ENCODE assay signal across 8 mouse cellular contexts in the genomic region with DNA sequence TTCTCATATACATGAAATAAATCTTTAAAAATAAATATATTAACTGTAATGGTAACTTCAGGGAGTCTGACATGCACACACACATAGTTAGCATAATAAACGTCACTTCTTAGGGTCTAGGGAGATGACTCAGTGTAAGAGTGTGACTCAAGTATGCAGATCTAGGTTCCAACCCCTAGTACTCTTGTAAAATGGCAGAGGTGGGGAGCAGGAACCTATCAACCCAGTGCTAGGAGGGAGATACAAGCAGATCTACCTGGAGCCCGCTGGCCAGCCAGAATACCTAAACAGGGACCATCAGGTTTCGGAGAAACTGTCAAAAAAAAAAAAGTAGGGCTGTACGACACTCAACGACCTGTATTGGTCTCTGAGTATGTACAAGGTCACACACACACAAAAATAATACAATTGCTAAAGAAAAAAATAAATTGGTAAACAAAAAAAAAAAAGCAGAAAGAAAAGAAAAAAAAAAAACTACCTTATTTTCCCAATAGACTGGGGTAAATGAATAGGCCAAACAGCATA. TPM values are rescaled to one million over a fixed set of nuclear protein-coding genes. Genes with fewer than 3 reads are reported as not detected.
A peak's percentile ranks its signal among the peaks of the same experiment; 100 is the strongest.
DNase-seq lines count a peak whose midpoint lies in the region; ATAC-seq and TF ChIP-seq lines count a peak whose summit lies in the region.

No protein-coding gene starts in this region.

- in situ Hi-C loops in ES-E14 (cut with MboI; ENCODE audit: low sequenced_read_pairs in 2 of 2, unreplicated experiment in 2 of 2), result no loop called here

- H3K9me3 ChIP-seq in heart, embryonic 14.5 days (ENCODE audit: control insufficient read depth, low read length), result no peaks in the 10 kb centered on the region
- no peaks in the 10 kb centered on the region for H3K9me3 ChIP-seq in ES-E14 (ENCODE audit: control insufficient read depth, insufficient read depth, low read depth, low read length)
- H3K9me3 ChIP-seq in forebrain, embryonic 14.5 days (replicated peaks; ENCODE audit: control insufficient read depth, low read length), result no peaks in the 10 kb centered on the region
- H3K9me3 ChIP-seq in liver, postnatal 0 days (ENCODE audit: low read length), result no peaks in the 10 kb centered on the region

- TF ChIP-seq CTCF in liver, postnatal 0 days (IDR thresholded peaks at IDR 0.05; ENCODE audit: low read depth), result no peak

- DNase-seq in heart, adult 18-20 months, result no peak
- no peak for DNase-seq in ES-E14 (ENCODE audit: low read depth, low spot score)
- no peak for DNase-seq in forebrain, embryonic 14.5 days (ENCODE audit: low spot score)
- DNase-seq in liver, postnatal 0 days, result no peak
- no peak for DNase-seq in frontal cortex, postnatal 36 days (ENCODE audit: low spot score in 2 of 2)
- DNase-seq in urinary bladder, adult 2 months (ENCODE audit: low spot score), result no peak

- peak overlapping the region; percentile 63 for H3K4me2 ChIP-seq in heart, embryonic 14.5 days (ENCODE audit: low read length)
- peak overlapping the region; percentile 49 for H3K4me2 ChIP-seq in forebrain, embryonic 14.5 days (ENCODE audit: low read length)
- peak overlapping the region; percentile 67 for H3K4me2 ChIP-seq in liver, postnatal 0 days (ENCODE audit: low read depth, low read length)

- peak overlapping the region in 1 of 2 experiments; percentile 87; a peak in 2 of 4 replicates for H3K27ac ChIP-seq in heart, embryonic 14.5 days (replicated peaks in 1 of 2; ENCODE audit: control insufficient read depth in 1 of 2, insufficient read depth in 1 of 2, low read depth in 2 of 2, low read length in 2 of 2)
- peak overlapping the region; percentile 48; the same call in 1 of the 2 replicates for H3K27ac ChIP-seq in ES-E14 (ENCODE audit: insufficient read depth, low read depth, low read length, poor library complexity, severe bottlenecking)
- H3K27ac ChIP-seq in forebrain, embryonic 14.5 days (ENCODE audit: low read depth, low read length), result no peak overlapping the region; the same call in 1 of the 2 replicates
- H3K27ac ChIP-seq in liver, postnatal 0 days (ENCODE audit: low read depth), result peak overlapping the region; percentile 77

- TF ChIP-seq EP300 in liver, postnatal 0 days (IDR thresholded peaks at IDR 0.05; ENCODE audit: low read depth), result no peak

- peaks cover 4 to 27% of the 10 kb centered on the region in 2 experiments for H3K4me1 ChIP-seq in heart, embryonic 14.5 days (ENCODE audit: control insufficient read depth in 2 of 2, insufficient read depth in 2 of 2, low read length in 2 of 2)
- H3K4me1 ChIP-seq in ES-E14 (ENCODE audit: control insufficient read depth in 2 of 2, insufficient read depth in 2 of 2, low read length in 2 of 2, poor library complexity in 1 of 2), result peaks cover 7 to 24% of the 10 kb centered on the region in 2 experiments
- peaks cover 12% of the 10 kb centered on the region for H3K4me1 ChIP-seq in forebrain, embryonic 14.5 days (ENCODE audit: control insufficient read depth, insufficient read depth, low read length)
- H3K4me1 ChIP-seq in liver, postnatal 0 days (ENCODE audit: insufficient read depth), result peaks cover 27% of the 10 kb centered on the region

- H3K9ac ChIP-seq in heart, embryonic 14.5 days (ENCODE audit: low read length), result peak overlapping the region; percentile 72
- H3K9ac ChIP-seq in ES-E14 (ENCODE audit: insufficient read depth, low read depth, low read length, poor library complexity, severe bottlenecking), result peak overlapping the region; percentile 63; the same call in 1 of the 2 replicates
- peak overlapping the region; percentile 60 for H3K9ac ChIP-seq in forebrain, embryonic 14.5 days (ENCODE audit: low read length)
- peak overlapping the region; percentile 60 for H3K9ac ChIP-seq in liver, postnatal 0 days (replicated peaks)

- H3K27me3 ChIP-seq in heart, embryonic 14.5 days (ENCODE audit: control insufficient read depth, insufficient read depth, low read length), result no peaks in the 10 kb centered on the region
- no peaks in the 10 kb centered on the region for H3K27me3 ChIP-seq in forebrain, embryonic 14.5 days (replicated peaks; ENCODE audit: control insufficient read depth, insufficient read depth, low read length)
- no peaks in the 10 kb centered on the region for H3K27me3 ChIP-seq in liver, postnatal 0 days (ENCODE audit: insufficient read depth, low read length)

- peak overlapping the region; percentile 79 to 83 for H3K4me3 ChIP-seq in heart, embryonic 14.5 days (ENCODE audit: control insufficient read depth in 1 of 2, insufficient read depth in 1 of 2, low read depth in 1 of 2, low read length in 2 of 2)
- H3K4me3 ChIP-seq in ES-E14 (ENCODE audit: insufficient read depth in 1 of 2, low read depth in 1 of 2, low read length in 2 of 2, poor library complexity in 1 of 2, severe bottlenecking in 1 of 2), result peak overlapping the region; percentile 88 to 94
- H3K4me3 ChIP-seq in forebrain, embryonic 14.5 days (ENCODE audit: low read depth, low read length), result peak overlapping the region; percentile 60
- H3K4me3 ChIP-seq in liver, postnatal 0 days (ENCODE audit: low read depth, low read length), result peak overlapping the region; percentile 58

- ATAC-seq in heart, embryonic 14.5 days (ENCODE audit: insufficient number of reproducible peaks, insufficient read depth, low FRiP score, low read depth), result no peak
- no peak for ATAC-seq in forebrain, embryonic 14.5 days
- no peak for ATAC-seq in liver, postnatal 0 days
- ATAC-seq in granulocyte monocyte progenitor cell, adult 5-6 weeks (replicated peaks; ENCODE audit: poor library complexity, severe bottlenecking), result no peak

- H3K36me3 ChIP-seq in heart, embryonic 14.5 days (ENCODE audit: control insufficient read depth, insufficient read depth, low read length), result peaks cover 41% of the 10 kb centered on the region
- H3K36me3 ChIP-seq in ES-E14 (ENCODE audit: control insufficient read depth, insufficient read depth, low read length, poor library complexity, severe bottlenecking), result peaks cover 24% of the 10 kb centered on the region
- peaks cover 18% of the 10 kb centered on the region; the same call in 1 of the 2 replicates for H3K36me3 ChIP-seq in forebrain, embryonic 14.5 days (ENCODE audit: control insufficient read depth, insufficient read depth, low read length)
- peaks cover 36% of the 10 kb centered on the region for H3K36me3 ChIP-seq in liver, postnatal 0 days (replicated peaks; ENCODE audit: insufficient read depth, low read length)

- 11% methylated on average over 5 of the region's 5 CpGs for WGBS in heart, embryonic 14.5 days
- WGBS in forebrain, embryonic 14.5 days, result 18% methylated on average over 5 of the region's 5 CpGs
- 8% methylated on average over 5 of the region's 5 CpGs for WGBS in liver, postnatal 0 days (ENCODE audit: insufficient replicate concordance)

RNA-seq across cellular contexts. Expression of a gene that starts 0.3 kb away (rescaled TPM):
- polyA plus RNA-seq in heart, embryonic 14.5 days (2014; fragmentation: Nextera tagmentation; extraction: Ambion mirVana), result 3.6 TPM in 2 replicates
- total RNA-seq in heart, adult 18-20 months (2021), result 10 to 100 TPM; 14.2 to 14.9 TPM
- total RNA-seq in ES-E14 (2012; rRNA removed), result 7.4 and 9.4 TPM in 2 replicates
- polyA plus RNA-seq in forebrain, embryonic 14.5 days (2014; fragmentation: Nextera tagmentation; extraction: Ambion mirVana), result 3.0 and 3.8 TPM in 2 replicates
- 5.3 and 5.9 TPM in 2 replicates for polyA plus RNA-seq in liver, postnatal 0 days (2015; fragmentation: Nextera tagmentation; extraction: Ambion mirVana)
- polyA plus RNA-seq in urinary bladder, adult 2 months (2012; rRNA removed), result 10.3 and 12.0 TPM in 2 replicates
- 8.8 and 12.4 TPM in 2 replicates for total RNA-seq in granulocyte monocyte progenitor cell, adult 5-6 weeks (2014; fragmentation: Nextera tagmentation)
- total RNA-seq in granulocyte monocyte progenitor cell, adult 5-6 weeks (2017), result 8.9 TPM in 2 replicates

RNA-seq across cellular contexts. Expression of a gene that starts 4.1 kb away (rescaled TPM):
- 87.1 and 95.4 TPM in 2 replicates for polyA plus RNA-seq in heart, embryonic 14.5 days (2014; fragmentation: Nextera tagmentation; extraction: Ambion mirVana)
- total RNA-seq in heart, adult 18-20 months (2021), result 100 to 1,000 TPM; 163 to 174 TPM
- total RNA-seq in ES-E14 (2012; rRNA removed), result 112 and 144 TPM in 2 replicates
- polyA plus RNA-seq in forebrain, embryonic 14.5 days (2014; fragmentation: Nextera tagmentation; extraction: Ambion mirVana), result 116 and 121 TPM in 2 replicates
- 62.8 and 64.6 TPM in 2 replicates for polyA plus RNA-seq in liver, postnatal 0 days (2015; fragmentation: Nextera tagmentation; extraction: Ambion mirVana)
- 218 and 244 TPM in 2 replicates for polyA plus RNA-seq in urinary bladder, adult 2 months (2012; rRNA removed)
- 108 and 154 TPM in 2 replicates for total RNA-seq in granulocyte monocyte progenitor cell, adult 5-6 weeks (2014; fragmentation: Nextera tagmentation)
- total RNA-seq in granulocyte monocyte progenitor cell, adult 5-6 weeks (2017), result 140 and 156 TPM in 2 replicates

RNA-seq across cellular contexts. Expression of a gene that starts 11.0 kb away (rescaled TPM):
- 57.1 and 62.4 TPM in 2 replicates for polyA plus RNA-seq in heart, embryonic 14.5 days (2014; fragmentation: Nextera tagmentation; extraction: Ambion mirVana)
- total RNA-seq in heart, adult 18-20 months (2021), result 10 to 100 TPM; 48.0 to 53.8 TPM
- 52.8 and 63.1 TPM in 2 replicates for total RNA-seq in ES-E14 (2012; rRNA removed)
- polyA plus RNA-seq in forebrain, embryonic 14.5 days (2014; fragmentation: Nextera tagmentation; extraction: Ambion mirVana), result 16.6 and 17.3 TPM in 2 replicates
- polyA plus RNA-seq in liver, postnatal 0 days (2015; fragmentation: Nextera tagmentation; extraction: Ambion mirVana), result 38.0 and 46.6 TPM in 2 replicates
- polyA plus RNA-seq in urinary bladder, adult 2 months (2012; rRNA removed), result 65.7 and 75.0 TPM in 2 replicates
- 1.3 and 7.5 TPM in 2 replicates for total RNA-seq in granulocyte monocyte progenitor cell, adult 5-6 weeks (2014; fragmentation: Nextera tagmentation)
- 3.3 and 4.1 TPM in 2 replicates for total RNA-seq in granulocyte monocyte progenitor cell, adult 5-6 weeks (2017)

RNA-seq across cellular contexts. Expression of a gene that starts 24.8 kb away (rescaled TPM):
- polyA plus RNA-seq in heart, embryonic 14.5 days (2014; fragmentation: Nextera tagmentation; extraction: Ambion mirVana), result 10.8 TPM in 2 replicates
- total RNA-seq in heart, adult 18-20 months (2021), result 10 to 100 TPM; 20.4 to 23.2 TPM
- total RNA-seq in ES-E14 (2012; rRNA removed), result 2.0 and 2.4 TPM in 2 replicates
- polyA plus RNA-seq in forebrain, embryonic 14.5 days (2014; fragmentation: Nextera tagmentation; extraction: Ambion mirVana), result 2.8 and 4.4 TPM in 2 replicates
- polyA plus RNA-seq in liver, postnatal 0 days (2015; fragmentation: Nextera tagmentation; extraction: Ambion mirVana), result 4.6 and 5.6 TPM in 2 replicates
- 22.0 and 23.9 TPM in 2 replicates for polyA plus RNA-seq in urinary bladder, adult 2 months (2012; rRNA removed)
- total RNA-seq in granulocyte monocyte progenitor cell, adult 5-6 weeks (2014; fragmentation: Nextera tagmentation), result not detected in 2 replicates
- total RNA-seq in granulocyte monocyte progenitor cell, adult 5-6 weeks (2017), result not detected in 2 replicates

RNA-seq across cellular contexts. Expression of a gene that starts 25.9 kb away (rescaled TPM):
- 84.5 and 86.1 TPM in 2 replicates for polyA plus RNA-seq in heart, embryonic 14.5 days (2014; fragmentation: Nextera tagmentation; extraction: Ambion mirVana)
- 10 to 100 TPM; 67.9 to 69.8 TPM for total RNA-seq in heart, adult 18-20 months (2021)
- 40.7 and 47.4 TPM in 2 replicates for total RNA-seq in ES-E14 (2012; rRNA removed)
- 91.7 and 97.0 TPM in 2 replicates for polyA plus RNA-seq in forebrain, embryonic 14.5 days (2014; fragmentation: Nextera tagmentation; extraction: Ambion mirVana)
- polyA plus RNA-seq in liver, postnatal 0 days (2015; fragmentation: Nextera tagmentation; extraction: Ambion mirVana), result 40.0 and 40.7 TPM in 2 replicates
- 87.3 and 92.4 TPM in 2 replicates for polyA plus RNA-seq in urinary bladder, adult 2 months (2012; rRNA removed)
- total RNA-seq in granulocyte monocyte progenitor cell, adult 5-6 weeks (2014; fragmentation: Nextera tagmentation), result 70.0 and 84.9 TPM in 2 replicates
- total RNA-seq in granulocyte monocyte progenitor cell, adult 5-6 weeks (2017), result 98.5 and 101 TPM in 2 replicates
